Mouse (Mus musculus) midbrain, embryonic 14.5 days (tissue): Measurements from ENCODE around the gene Fam174b. TPM values are rescaled to one million over a fixed set of nuclear protein-coding genes. Genes with fewer than 3 reads are reported as not detected.

ENCODE experiments used
- ATAC-seq: fragments of 200-750 bp; cut with Nextera tagmentation; 2 replicates; pipeline ENCODE4 v1.8.0; 2017; ENCODE audit warnings: moderate number of reproducible peaks, moderate library complexity; ENCODE audit not compliant: low FRiP score, low TSS enrichment
- DNase-seq: peaks from one replicate; pipeline ENCODE4 v3.0.0-alpha.2; 2015
- H3K27ac ChIP-seq: fragments of 300-500 bp; sonication (generic); replicated peaks from 2 replicates; pipeline ENCODE4 v1.5.1; 2014; ENCODE audit warnings: mild to moderate bottlenecking, low read depth, low read length, moderate library complexity
- H3K27me3 ChIP-seq: fragments of 300-500 bp; sonication (generic); 2 replicates; pipeline ENCODE4 v1.6.1; 2014; ENCODE audit warnings: low read length, control low read depth, mixed read lengths; ENCODE audit not compliant: control insufficient read depth, insufficient read depth
- H3K36me3 ChIP-seq: fragments of 300-500 bp; sonication (generic); 2 replicates; pipeline ENCODE4 v1.6.1; 2014; ENCODE audit warnings: low read length, control low read depth; ENCODE audit not compliant: control insufficient read depth, insufficient read depth
- H3K4me1 ChIP-seq: fragments of 300-500 bp; sonication (generic); 2 replicates; pipeline ENCODE4 v1.6.1; 2014; ENCODE audit warnings: mild to moderate bottlenecking, antibody characterized with exemption, low read length, control low read depth; ENCODE audit not compliant: control insufficient read depth, insufficient read depth
- H3K4me2 ChIP-seq: fragments of 300-500 bp; sonication (generic); 2 replicates; pipeline ENCODE4 v1.6.1; 2014; ENCODE audit warnings: mild to moderate bottlenecking, low read length, moderate library complexity
- H3K4me3 ChIP-seq: fragments of 300-500 bp; sonication (generic); replicated peaks from 2 replicates; pipeline ENCODE4 v1.5.1; 2014; ENCODE audit warnings: low read depth, low read length
- H3K9ac ChIP-seq: fragments of 300-500 bp; sonication (generic); replicated peaks from 2 replicates; pipeline ENCODE4 v1.6.1; 2014; ENCODE audit warnings: mild to moderate bottlenecking, low read length, moderate library complexity
- H3K9me3 ChIP-seq: fragments of 300-500 bp; sonication (generic); 2 replicates; pipeline ENCODE4 v1.6.1; 2016; ENCODE audit warnings: low read length, control low read depth, mixed read lengths; ENCODE audit not compliant: control insufficient read depth
- WGBS: fragments of 180-500 bp; shearing (Covaris S2); extraction: QIAGEN DNeasy Blood & Tissue Kit; methylation state at CpG from one replicate; pipeline ENCODE4 v1.1.7; 2014; 5-methylcytosine and 5-hydroxymethylcytosine counted together
- polyA plus RNA-seq: library from polyadenylated mRNA; unstranded; fragments of >200 nt; fragmentation: Nextera tagmentation; extraction: Ambion mirVana; gene quantifications from 2 replicates; pipeline ENCODE4 v1.2.1, GENCODE M21; 2014

Gene Fam174b
- polyA plus RNA-seq, 1 experiment from 2014 or later, result 26.7 TPM

DNA sequence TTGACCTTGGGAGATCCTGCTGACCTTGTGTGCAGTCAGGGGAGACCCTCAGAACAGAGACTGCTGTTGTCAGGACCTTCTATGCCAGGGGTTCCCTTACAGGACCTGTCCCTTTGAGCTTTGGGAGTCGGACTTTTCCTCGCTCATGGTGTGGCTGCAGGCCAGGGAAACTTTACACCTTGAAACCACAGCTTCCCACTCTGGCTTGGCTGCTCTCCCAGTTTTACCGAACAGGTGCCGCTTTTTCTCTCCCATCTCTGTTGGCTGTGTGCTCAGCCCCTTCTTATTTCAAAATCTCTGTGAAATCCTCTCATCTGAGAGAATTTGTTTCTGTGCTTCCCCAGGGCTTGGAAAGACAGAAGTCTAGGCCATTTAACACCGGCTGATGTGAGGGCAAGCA, 5.8 kb downstream of the Fam174b start:
- 77% methylated on average over 5 of the region's 5 CpGs for WGBS
- Histone ChIP-seq H3K27ac (no peak overlapping the region), H3K9me3 (no peaks in the 10 kb centered on the region), H3K4me2 (no peak overlapping the region), H3K4me3 (no peak overlapping the region), H3K36me3 (no peaks in the 10 kb centered on the region), H3K27me3 (peaks cover 10% of the 10 kb centered on the region), H3K9ac (no peak overlapping the region), H3K4me1 (no peaks in the 10 kb centered on the region)
- DNase-seq (no peak), ATAC-seq (no peak)

DNA sequence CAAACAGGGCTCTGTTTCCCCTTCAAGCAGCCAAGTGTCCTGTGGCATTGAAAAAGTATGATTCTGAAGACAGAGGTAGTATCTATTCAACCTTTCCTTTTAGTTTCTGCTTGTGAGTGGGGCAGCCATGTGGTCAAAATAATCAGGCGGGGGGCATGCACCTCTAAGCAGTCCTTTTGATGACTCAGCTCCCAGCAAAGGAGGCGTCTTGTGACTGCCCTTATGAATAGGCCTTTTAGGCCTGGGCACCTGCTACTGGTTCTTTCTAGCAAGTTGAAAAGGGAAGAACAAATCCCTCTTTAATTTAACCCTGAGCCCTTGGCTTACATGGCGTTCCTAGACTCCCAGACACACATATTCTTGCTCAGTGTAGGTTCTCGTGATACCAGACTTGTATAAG, 6.7 kb downstream of the Fam174b start:
- DNase-seq (no peak), ATAC-seq (no peak)
- no peaks in the 10 kb centered on the region for H3K36me3 ChIP-seq
- no peak overlapping the region for H3K27ac ChIP-seq
- H3K9ac ChIP-seq, result no peak overlapping the region
- WGBS, result 51% methylated on average over 4 of the region's 4 CpGs
- H3K4me3 ChIP-seq, result no peak overlapping the region
- H3K27me3 ChIP-seq, result peaks cover 3% of the 10 kb centered on the region
- no peaks in the 10 kb centered on the region for H3K4me1 ChIP-seq
- H3K4me2 ChIP-seq, result no peak overlapping the region
- H3K9me3 ChIP-seq, result no peaks in the 10 kb centered on the region

DNA sequence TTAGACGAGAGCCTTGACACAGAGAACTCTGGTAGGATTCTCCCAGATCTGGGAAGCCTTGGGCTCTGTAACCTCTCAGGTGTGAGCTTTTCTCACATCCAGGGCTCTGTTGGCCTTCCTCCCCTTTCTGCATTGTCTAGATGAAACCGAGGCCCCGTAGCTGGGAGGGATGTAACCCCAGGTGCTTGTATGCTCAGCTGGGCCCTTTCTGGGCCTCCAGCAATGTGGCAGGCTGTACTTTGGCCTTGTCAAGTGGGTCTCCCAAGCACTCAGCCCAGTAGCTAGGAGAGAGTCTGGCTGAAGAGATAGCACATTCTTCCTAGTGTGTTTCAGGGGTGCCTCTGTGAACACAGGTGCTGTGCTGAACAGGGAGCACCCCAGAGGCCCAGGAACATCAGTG, 7.4 kb downstream of the Fam174b start:
- WGBS, result 88% methylated on average over 3 of the region's 3 CpGs

DNA sequence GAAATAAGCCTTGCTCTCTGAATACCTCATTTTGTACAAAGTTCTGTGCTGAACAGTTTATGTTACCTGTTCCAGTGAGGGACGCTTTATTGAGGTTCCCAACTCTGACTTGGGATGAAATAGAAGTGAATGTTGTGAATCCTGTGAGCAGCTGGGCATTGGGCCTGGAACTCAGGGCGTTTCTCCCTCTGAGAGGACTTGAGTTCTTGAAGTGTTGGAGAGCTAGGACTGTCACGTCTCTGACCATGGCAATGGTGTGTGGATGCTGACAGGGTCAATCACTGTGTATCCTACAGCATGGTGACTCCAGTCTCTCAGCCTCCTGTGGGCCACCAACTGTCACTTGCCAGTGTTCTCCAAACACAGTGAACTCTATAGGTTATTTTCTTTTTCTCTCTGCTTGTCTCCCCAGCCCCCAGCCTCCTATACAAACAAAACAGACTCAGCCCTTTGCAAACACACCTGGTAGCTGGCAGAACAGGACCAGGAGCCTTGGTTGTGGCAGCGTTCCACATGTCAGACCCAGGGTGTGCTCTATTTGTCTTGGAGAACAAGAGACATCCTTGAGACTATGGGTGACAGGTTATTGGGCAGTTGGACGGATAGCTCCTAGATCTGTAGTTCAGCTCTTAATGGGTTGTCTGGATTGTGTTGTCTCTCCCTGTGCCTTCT, 8.5 kb downstream of the Fam174b start:
- no peaks in the 10 kb centered on the region for H3K36me3 ChIP-seq
- no peak overlapping the region for H3K4me3 ChIP-seq
- no peak overlapping the region for H3K27ac ChIP-seq
- no peaks in the 10 kb centered on the region for H3K9me3 ChIP-seq
- H3K4me1 ChIP-seq, result no peaks in the 10 kb centered on the region
- H3K9ac ChIP-seq, result no peak overlapping the region
- H3K27me3 ChIP-seq, result no peaks in the 10 kb centered on the region
- no peak overlapping the region for H3K4me2 ChIP-seq
- whole genome bisulfite sequencing, result 93% methylated on average over 5 of the region's 5 CpGs
- DNase-seq (no peak), ATAC-seq (no peak)

More for the DNA sequence above, 7.4 kb downstream of the Fam174b start:
- no peak overlapping the region for H3K4me2 ChIP-seq
- no peaks in the 10 kb centered on the region for H3K36me3 ChIP-seq
- ATAC-seq (no peak), DNase-seq (no peak)
- H3K9me3 ChIP-seq, result no peaks in the 10 kb centered on the region
- H3K9ac ChIP-seq, result no peak overlapping the region
- no peaks in the 10 kb centered on the region for H3K27me3 ChIP-seq
- no peaks in the 10 kb centered on the region for H3K4me1 ChIP-seq
- H3K4me3 ChIP-seq, result no peak overlapping the region
- H3K27ac ChIP-seq, result no peak overlapping the region

DNA sequence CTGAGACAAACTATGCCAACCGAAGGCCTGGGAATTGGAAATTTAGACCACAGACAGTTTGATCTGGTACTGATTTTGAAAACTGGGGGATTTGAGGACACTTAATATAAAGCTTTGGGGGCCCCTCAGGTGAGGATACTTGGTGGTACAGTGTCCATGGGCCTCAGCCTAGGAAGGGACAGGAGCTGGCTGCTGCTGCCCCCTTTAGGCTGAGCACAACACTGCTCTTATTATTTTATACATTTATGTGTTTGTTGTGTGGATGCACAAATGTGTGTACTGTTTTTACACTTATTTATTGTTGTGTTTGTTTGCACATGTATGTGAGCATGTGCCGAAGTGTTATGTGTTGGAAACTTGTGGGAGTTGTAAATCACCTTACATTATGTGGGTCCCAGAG, 9.2 kb downstream of the Fam174b start:
- Histone ChIP-seq H3K27me3 (no peaks in the 10 kb centered on the region), H3K9me3 (no peaks in the 10 kb centered on the region), H3K4me3 (no peak overlapping the region), H3K9ac (no peak overlapping the region), H3K27ac (no peak overlapping the region), H3K4me1 (no peaks in the 10 kb centered on the region), H3K36me3 (no peaks in the 10 kb centered on the region), H3K4me2 (no peak overlapping the region)
- 93% methylated on average over 2 of the region's 2 CpGs for WGBS
- DNase-seq, result no peak
- no peak for ATAC-seq

DNA sequence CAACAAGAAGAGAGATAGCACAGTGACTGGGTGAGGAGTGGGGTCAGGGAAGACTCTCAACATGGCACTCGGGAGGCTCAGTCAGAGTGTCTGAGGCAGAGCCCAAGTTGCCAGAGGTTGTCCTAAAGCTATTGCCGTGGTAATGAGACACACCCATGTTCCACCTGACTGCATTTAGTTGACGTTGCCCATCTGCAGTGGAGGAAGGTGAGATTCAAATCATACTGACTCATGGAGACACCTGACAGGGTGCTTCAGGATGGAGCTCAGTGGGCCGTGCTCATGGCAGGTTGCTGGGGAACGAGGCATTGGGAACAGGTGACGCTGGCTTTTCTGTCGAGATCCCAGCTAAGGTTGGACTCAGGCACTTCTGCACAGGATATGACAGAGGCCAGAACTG, 9.9 kb downstream of the Fam174b start:
- DNase-seq, result no peak
- Histone ChIP-seq H3K4me1 (no peaks in the 10 kb centered on the region), H3K9me3 (no peaks in the 10 kb centered on the region), H3K27me3 (no peaks in the 10 kb centered on the region), H3K9ac (no peak overlapping the region), H3K4me2 (no peak overlapping the region), H3K36me3 (no peaks in the 10 kb centered on the region), H3K27ac (no peak overlapping the region), H3K4me3 (no peak overlapping the region)
- WGBS, result 85% methylated on average over 7 of the region's 7 CpGs
- no peak for ATAC-seq

DNA sequence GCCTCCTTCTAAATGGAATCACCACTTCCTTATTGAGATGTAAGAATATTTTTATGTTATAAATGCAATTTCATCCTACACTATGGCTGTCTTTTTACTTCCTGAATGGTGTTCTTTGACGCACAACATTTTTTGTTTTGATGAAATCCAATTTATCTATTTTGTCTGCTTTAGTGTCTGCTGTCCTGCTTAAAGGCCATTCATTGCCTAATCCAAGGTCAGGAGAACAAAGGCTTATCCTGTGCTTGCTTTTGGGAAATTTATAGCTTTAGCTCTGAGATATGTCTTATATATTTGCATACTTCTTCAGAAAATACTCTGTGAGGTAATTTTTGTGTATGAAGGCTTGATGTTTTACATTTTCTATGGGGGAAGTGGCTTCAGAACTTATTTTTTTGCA, 13.5 kb downstream of the Fam174b start:
- no peak overlapping the region for H3K4me3 ChIP-seq
- H3K4me1 ChIP-seq, result no peaks in the 10 kb centered on the region
- no peak overlapping the region for H3K27ac ChIP-seq
- no peak overlapping the region for H3K9ac ChIP-seq
- 92% methylated on average over 1 of the region's 1 CpGs for WGBS
- no peaks in the 10 kb centered on the region for H3K27me3 ChIP-seq
- no peak overlapping the region for H3K4me2 ChIP-seq
- DNase-seq, result no peak
- no peak for ATAC-seq
- no peaks in the 10 kb centered on the region for H3K36me3 ChIP-seq
- H3K9me3 ChIP-seq, result 0 out of 2 replicates have a peak, but pooled peaks cover 2% of the 10 kb centered on the region

DNA sequence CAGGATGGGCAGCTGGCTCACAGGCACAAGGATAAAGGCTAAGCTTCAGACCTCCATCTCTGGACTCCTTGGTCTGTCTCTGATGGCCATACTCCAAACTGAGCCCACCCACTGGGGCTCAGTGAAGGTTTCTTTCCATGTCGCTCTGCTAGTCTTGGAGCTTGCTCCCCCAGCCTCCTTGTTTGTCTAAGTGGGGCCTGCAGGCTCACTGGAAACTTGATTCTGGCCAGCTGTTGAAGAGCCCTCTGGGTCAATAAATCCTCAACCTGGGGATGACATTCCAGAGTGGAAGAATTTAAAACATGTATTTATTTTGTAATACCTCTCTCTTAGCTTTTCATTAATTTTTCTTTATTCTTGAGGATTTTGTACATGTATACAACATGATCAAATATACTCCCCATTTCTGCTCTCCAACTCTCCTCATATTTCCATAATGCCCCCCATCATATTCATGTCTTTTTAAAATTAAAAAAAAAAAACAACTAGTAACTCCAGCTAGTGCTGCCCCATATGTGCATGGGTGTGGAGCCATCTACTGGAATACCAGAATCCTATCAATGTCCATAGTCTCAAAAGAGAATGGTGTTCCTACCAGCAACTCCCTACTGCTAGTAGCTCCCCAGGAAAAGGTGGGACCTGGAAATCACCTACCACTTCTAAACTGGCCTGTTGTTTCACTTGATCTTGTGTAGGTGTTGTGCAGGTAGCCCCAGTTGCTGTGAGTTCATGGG, 15.4 kb downstream of the Fam174b start:
- H3K9ac ChIP-seq, result no peak overlapping the region
- H3K4me1 ChIP-seq, result no peaks in the 10 kb centered on the region
- H3K27me3 ChIP-seq, result no peaks in the 10 kb centered on the region
- no peak overlapping the region for H3K4me3 ChIP-seq
- ATAC-seq (no peak), DNase-seq (no peak)
- no peak overlapping the region for H3K27ac ChIP-seq
- H3K9me3 ChIP-seq, result 0 out of 2 replicates have a peak, but pooled peaks cover 2% of the 10 kb centered on the region
- WGBS, result 74% methylated on average over 1 of the region's 1 CpGs
- no peak overlapping the region for H3K4me2 ChIP-seq
- no peaks in the 10 kb centered on the region for H3K36me3 ChIP-seq

DNA sequence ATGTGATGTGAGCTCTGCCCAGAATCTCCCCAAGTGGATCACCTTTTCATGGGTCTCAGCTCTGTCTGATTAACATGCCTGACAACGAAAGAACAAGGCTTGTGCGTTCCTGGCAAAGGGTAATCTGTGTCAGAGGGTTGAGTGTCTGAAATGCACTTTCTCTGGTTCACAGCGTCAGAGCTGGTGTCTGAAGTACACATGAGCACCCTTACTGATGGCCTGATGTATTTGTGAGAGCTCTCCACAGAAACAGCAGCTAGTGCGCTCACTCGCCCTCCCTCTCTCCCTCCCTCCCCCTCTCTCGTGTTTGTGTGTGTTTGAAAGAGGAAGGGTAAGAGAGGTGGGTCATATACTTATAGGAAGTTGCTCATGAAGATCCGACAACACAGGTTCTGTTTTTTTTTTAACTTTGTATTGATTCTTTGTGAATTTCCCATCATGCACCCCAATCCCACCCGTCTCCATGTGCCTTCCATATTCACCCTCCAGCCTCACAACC, 21.6 kb downstream of the Fam174b start:
- 81% methylated on average over 8 of the region's 8 CpGs for WGBS
- no peak overlapping the region for H3K27ac ChIP-seq
- H3K36me3 ChIP-seq, result no peaks in the 10 kb centered on the region
- no peak overlapping the region for H3K4me2 ChIP-seq
- H3K4me3 ChIP-seq, result no peak overlapping the region
- no peaks in the 10 kb centered on the region for H3K4me1 ChIP-seq
- H3K9ac ChIP-seq, result no peak overlapping the region
- DNase-seq (no peak), ATAC-seq (no peak)
- no peaks in the 10 kb centered on the region for H3K27me3 ChIP-seq
- no peaks in the 10 kb centered on the region; the same call in 1 of the 2 replicates for H3K9me3 ChIP-seq
